Mouse (Mus musculus): ENCODE measurements around the gene Ier2.
"Not testable (repeated sequence)": the region's sequence is repeated elsewhere in the genome, so short reads cannot be mapped to it uniquely, and the experiment has no call there.

The Ier2 gene

DNA sequence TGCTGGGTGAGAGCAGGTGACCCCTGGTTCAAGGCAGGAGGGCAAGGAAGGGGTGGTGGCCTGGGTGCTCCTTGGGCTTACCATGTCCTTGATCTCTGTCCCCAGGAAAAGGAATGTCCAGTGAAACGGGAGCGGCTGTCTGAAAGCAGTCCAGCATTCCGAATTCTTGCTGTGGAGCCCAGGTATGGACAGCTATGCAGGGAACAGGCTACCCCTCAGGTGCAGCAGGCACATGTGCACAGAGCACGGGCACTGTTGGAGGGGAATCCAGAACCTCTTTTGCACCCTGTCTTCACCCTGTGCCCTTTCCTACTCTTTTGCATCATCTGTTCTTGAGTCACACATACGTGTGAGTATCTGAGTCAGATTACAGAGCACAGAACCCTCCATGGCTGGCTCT, 35.6 kb upstream of the Ier2 start:
- DNase-seq (ENCODE audit: low spot score in 2 of 2), result no peak

DNA sequence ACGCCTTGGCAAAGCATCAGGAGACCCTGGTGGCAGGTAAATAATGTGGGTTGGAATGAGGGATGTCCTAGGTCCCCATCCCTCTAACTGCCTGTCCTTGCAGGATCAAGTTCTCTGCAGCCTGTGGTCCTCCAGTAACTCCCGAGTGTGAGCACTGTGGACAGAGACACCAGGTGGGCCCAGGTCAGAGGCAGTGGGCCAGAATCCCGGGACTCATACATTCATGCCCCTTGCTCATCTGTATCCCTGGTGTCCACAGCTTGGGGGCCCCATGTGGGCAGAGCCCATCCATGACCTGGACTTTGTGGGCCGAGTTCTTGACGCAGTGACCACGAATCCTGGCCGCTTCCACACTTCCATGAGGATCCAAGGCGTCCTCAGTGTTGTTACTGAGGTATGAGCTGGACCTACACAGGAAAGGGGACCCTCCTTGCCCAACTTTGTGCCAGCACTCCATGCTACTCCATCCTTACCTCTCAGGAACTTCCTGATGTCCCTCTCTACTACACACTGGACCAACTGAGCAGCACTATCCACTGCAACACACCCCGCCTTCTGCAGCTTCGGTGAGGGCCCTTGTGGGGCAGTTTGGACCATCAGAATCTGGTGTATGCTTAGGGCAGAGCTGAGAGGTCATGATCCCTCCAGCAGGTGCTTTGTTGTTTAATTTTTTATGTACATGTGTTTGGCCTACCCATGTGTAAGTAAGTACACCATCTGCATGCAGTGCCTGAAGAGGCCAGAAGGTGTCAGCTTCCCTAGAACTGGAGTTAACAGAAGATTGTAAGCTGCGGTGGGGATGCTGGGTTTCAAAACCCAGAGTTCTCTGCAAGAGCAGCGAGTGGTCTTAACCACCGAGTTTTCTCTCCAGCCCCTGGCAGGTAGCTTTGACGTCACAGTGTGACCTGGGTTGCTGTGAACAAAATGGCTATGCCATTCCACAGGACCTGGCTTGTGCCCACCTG, 34.8 kb upstream of the Ier2 start:
- DNase-seq (ENCODE audit: low spot score in 2 of 2), result no peak

DNA sequence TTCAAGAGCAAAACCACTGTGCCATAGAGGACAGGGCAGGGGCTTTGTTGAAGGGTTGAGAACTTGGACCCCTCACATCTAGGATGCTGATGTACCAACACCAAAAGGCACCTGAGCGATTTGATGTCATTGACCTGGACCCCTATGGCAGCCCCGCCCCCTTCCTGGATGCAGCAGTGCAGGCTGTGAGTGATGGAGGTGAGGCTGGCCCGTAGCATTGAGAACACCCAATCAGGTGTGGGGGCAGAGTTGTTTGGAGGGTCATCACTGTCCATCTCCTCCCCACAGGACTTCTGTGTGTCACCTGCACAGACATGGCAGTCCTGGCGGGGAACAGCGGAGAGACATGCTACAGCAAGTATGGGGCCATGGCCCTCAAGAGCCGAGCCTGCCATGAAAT, 32.5 kb upstream of the Ier2 start:
- no peak for DNase-seq (ENCODE audit: low spot score in 2 of 2)

DNA sequence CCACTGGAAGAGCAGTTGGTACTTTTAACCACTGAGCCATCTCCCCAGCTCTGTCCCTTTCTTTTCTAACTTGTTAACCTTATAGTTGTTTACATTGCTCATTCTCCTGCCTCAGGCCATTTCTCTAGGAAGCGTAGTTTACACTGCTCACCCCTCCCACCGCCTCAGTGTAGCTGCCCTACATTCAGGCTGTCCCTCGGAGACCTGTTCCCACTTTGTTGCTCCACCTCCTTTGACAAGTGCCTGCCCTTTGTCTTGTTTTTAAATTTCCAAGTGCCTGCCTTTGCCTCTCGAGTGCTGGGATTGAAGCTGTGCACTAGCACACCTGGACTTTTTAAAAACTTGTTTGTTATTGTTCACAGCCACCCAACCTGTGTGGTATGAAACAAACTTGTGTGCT, 30.7 kb upstream of the Ier2 start:
- DNase-seq (ENCODE audit: low spot score in 2 of 2), result no peak

DNA sequence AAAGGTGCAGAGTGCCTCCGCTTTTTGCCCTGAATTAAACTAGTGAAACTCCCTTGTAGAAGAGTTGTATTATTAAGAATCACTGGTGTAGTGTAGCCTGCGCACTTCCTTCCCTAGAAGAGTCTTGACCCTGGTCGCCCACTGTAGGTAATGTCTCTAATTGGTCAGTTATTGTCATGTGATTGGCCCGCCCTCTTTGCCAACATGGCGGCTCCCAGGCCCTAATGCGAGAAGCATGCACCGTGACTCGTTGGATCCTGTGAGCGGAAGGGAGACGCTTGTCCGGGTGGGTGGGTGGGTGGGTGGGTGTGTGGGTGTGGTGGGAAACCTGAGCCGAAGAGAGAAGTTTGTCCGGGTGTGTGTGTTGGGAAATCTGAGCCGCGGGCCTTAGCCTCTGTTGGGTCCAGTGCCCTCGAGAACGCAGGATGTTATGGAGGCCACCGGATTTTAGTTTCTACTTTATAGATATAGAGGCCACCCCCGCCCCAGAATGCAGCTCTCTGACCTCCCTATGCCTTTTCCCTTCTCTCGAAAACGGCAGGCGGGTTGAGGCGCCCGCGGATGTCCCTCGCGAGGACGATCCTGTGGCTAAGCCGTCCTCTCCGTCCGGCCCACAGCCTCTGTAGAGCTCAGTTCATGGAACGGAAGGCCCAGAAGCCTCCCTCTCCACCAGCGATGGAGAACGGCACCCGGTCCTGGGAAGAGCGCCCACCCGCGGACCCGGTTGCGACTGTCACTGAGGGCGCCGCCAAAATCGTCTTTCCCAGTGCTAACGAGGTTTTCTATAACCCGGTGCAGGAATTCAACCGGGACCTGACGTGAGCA, 26.7 kb upstream of the Ier2 start:
- peak; percentile 97 for DNase-seq (ENCODE audit: low spot score in 2 of 2)

DNA sequence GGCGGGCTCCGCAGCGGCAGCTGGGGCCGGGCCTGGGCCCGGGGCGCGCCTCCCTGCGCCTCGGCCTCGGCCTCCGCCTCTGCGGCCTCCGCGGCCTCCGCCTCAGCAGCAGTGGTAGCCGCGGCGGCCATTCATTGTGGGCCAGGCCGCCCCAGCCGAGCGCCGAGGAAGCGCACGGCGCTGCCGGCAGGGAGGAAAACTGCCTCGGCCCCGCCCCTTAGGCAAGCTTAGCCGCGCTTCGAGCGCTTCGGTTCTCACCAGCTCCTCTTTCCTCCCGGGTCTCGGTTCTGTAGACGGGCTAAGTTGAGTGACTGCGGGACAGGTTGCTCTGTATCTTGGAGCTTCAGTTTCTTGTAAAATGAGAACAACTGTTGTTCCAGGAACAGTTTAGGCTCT, 25.1 kb upstream of the Ier2 start, which contains the start of gene Nacc1:
Gene Nacc1 (minus strand): TSS at position 158 of the 396 bp plus-strand sequence.
- DNase-seq (ENCODE audit: low spot score in 2 of 2), result peak; percentile 80 to 87

DNA sequence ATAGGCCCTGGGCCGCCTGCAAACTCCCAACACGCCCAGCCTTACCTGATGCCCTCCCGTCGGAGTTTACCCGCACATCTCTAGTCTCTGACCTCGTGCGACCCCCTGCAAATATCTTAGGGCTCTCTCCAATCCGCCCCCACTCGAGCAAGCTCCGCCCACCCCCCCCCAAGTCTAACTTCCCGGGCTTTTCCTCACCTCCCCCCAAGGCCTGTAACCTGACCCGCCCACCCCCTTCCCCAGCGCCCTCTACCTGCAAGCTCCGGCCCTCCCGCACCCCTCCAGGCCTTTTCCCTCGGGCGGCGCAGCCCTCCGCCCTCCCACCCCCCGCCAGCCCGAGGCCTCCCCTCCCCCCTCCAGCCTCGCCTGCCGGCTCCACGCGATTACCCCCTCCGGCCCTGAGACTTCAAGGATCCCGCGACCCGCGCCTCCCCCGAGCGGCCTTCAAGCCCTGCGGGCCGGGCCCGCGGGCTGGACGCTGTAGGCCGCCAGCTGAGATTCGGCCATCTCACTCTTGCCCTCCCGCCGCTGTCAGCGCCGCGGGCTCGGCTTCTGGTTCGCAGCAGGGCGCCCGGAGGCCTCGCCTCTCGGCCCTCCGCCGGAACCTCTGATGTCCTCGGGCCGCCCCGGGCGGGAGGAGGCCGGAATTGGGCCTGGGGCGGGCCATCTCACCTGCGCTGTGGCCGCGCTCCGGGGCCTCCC, 24.5 kb upstream of the Ier2 start:
- DNase-seq (ENCODE audit: low spot score in 2 of 2), result no peak

DNA sequence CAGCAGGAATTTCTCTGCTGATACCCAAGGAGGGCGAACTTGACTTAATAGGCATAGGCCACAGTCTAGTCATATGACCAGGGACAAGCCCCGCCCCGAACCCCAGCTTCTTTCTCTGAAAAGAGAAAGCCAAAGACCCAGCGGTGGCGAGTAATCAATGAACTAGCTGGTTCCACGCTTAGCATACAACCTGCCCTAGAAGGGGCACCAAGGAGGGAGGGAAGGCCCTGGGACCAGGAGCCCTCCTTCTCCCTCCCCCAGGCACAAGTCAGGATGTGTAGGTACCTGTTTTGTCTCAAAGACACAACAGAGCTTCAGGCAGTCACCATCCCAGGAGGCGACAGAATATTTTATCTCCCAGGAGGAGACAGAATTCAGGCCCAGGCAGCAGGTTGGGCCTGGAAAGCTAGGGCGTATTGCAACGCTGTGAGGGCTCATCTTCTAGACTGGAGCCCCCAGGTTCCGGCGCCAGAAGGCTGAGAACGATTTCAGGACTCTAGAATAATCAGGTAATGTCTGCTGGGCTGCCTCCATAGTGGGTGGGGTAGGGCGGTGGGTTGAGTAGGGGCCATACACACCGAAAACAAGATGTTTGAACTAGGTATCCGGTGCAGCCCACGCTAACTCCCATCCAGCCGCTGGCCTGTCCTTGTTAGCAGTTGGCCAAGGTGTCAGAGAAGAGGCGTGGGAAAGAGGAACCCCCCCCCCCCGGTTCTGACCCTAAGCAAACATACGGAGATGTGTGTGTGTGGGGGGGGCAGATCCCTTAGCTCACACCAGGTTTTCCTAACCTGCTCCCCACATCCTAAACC, 23.7 kb upstream of the Ier2 start, which contains the start of gene Trmt1:
Gene Trmt1 (plus strand): TSS at position 117 of the 812 bp plus-strand sequence.
- no peak for DNase-seq (ENCODE audit: low spot score in 2 of 2)

DNA sequence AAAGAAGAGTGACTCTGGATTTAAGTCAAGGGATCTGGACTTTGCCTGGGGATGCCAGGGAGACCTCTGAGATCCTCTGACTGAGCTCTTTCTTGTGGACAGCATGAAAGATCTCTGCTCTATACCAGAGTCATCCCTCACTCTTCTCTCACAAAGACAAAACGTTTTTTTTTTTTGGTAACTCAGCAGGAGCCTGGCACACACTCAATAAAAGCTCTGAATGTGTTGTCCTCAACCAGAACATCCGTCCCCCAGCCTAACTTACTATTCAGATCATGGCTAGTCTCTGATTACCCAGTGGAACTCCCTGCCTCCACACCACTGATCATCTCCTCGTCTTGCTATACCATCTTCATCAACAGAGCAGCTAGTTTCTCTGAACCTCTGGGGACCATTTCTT, 21.9 kb upstream of the Ier2 start:
- DNase-seq (ENCODE audit: low spot score in 2 of 2), result no peak

DNA sequence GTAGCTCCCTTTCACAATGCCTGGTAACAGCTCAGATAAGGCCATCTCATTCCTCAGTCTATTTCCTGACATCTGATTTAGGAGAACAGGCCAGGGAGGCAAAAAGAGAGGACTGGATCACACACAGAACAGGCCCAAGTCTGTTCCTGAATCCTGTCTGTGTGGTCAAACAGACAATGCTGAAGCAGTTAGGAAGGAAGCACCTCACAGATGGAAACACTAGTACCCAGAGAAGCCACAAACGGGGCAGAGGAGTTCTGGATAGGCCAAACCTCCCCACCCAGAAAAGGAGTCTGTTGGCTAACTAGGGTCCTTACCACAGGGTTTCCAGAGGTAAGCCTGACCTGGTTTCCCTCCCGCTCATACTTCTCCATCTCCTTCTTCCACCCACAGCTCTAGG, 19.6 kb upstream of the Ier2 start:
- no peak for DNase-seq (ENCODE audit: low spot score in 2 of 2)

DNA sequence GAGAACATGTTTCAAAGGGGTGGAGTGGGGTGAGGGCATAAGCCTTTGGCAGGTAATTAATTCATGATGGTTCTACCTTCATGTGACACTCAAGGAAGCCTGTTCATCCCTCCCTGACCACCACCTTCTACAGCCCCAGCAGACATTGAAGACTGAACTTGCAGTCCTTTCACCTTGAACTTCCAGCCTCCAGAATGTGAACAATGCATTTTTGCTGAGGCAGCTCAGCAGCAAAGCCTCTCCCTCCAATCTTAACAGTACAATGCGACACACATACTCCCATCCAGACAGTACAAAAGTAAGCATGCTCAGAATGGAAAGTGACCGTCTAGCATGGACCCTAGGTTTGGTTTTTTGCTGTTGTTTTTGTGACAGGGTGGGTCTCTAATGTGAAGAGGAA, 18.8 kb upstream of the Ier2 start:
- DNase-seq (ENCODE audit: low spot score in 2 of 2), result no peak

DNA sequence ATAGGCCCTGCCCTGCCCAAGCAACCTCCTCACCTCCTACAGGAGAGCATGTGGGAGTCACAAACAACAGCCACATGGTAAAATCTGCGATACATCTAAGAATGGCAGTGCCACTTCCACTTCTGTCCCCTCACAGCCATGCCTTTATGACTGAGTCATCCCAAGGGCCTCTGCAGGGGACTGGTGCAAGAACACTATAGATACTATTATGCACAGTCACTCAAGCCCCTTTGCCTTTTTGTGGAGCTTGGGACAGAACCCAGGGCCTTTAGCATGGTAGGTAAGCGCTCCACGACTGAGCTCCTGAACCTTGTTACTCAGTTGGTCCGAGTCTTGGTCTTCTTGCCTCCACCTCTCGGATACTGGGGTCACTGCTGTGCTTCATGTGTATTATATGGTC, 14.7 kb upstream of the Ier2 start:
- DNase-seq (ENCODE audit: low spot score in 2 of 2), result no peak

DNA sequence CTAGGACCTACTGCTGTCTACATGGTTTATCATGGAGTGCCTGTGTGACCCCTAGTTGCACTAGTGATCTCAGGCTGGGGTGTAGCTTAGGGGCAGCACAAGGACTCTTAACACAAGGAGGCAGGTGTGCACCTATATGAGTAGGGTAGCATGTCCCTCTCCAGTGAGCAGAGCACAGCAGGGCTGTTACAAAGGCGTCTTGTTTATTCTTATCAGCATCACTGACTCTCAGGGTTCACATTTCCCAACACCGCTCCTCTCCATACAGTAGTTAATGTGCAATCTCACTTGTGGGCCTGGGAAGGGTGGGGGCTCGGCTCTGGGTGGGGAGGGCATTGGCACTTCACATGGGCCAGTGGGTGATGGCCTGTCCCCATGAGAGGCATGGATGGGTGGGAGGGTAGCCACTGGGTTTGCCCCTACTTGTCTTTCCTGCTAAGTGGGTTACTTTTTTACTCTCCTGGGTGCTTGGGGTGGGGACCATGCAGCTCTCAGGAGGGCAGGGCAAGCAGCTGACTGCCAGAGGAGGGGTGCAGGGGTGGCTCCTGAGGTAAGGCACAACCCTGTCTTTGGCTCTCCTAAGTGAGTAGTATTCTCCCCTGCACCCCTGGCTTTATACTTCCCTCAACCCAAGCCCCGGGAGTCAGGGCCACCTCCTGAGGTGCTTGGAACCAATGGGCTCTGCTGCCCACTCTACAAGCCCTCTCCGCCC, 7.8 kb upstream of the Ier2 start:
- DNase-seq (ENCODE audit: low spot score in 2 of 2), result not testable (repeated sequence)

DNA sequence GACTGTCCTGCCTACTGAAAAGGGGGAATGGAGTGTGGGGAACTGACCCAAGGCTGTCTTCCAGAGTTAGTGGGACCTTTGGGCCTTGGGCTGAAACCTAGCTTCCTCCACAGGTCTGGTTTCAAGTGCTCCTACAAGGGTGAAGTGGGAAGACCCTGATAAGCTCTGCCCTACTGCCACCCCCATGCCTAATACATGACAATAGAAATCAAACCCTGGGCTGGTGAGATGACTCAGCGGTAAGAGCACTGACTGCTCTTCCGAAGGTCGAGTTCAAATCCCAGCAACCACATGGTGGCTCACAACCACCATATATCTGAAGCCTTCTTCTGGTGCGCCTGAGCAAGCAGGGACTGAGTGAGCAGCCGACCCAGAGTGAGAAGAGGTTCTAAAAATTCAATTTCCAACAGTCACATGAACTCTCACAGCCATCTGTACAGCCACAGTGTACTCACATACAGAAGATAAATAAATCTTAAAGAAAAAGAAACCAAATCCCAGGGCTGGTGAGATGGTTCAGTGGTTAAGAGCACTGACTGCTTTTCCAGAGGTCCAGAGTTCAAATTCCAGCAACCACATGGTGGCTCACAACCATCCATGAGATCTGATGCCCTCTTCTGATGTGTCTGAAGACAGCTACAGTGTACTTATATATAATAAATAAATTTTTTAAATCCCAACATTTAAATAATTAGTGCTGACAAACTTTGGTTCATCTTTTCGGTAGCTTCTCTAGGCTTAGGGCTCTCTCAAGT, 6.3 kb upstream of the Ier2 start:
- DNase-seq (ENCODE audit: low spot score in 2 of 2), result no peak

DNA sequence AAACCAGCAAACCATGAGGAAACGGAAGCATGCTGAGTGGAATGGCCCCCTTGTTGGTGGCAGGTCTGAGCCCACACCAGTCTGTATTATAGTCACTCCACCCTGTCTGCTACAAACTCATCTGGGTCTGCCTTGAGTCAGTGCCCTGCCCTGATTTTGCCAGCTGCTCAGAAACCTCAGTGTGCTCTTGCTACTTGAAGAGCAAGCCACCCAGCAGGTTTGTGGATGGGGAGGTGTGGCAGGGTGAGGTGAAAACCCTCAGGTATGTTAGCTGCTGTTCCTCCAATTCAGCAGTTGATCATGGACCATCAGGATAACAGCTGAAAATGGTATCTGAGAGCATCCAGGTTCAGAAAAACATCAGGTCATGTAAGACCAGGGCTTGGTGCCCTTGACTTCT, 5.4 kb upstream of the Ier2 start:
- DNase-seq (ENCODE audit: low spot score in 2 of 2), result no peak

DNA sequence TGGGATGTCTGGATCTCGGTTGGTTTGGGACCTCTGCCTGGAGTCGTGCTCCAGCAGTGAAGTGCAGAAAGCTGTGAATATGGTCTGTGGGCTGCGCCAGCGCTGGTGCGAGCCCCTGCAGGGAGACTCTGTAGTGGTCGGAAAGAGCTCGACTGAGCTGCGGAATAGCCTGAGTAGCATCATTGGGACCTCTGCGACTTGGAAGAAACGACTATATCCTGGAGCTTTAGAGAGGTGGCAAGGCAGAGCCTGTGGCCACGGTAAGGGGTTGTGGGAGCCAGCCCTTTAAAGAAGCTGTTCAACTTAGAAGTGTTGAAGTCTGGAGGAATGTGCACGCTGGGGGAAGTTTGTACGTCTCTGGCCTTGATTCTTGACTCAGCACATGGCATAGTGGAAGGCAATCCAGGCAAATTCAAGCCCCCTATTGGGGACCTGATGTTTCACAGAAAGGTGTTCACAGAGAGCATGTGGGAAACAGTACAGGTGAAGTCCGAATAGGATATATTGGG, 2.8 kb upstream of the Ier2 start:
- DNase-seq (ENCODE audit: low spot score in 2 of 2), result no peak

DNA sequence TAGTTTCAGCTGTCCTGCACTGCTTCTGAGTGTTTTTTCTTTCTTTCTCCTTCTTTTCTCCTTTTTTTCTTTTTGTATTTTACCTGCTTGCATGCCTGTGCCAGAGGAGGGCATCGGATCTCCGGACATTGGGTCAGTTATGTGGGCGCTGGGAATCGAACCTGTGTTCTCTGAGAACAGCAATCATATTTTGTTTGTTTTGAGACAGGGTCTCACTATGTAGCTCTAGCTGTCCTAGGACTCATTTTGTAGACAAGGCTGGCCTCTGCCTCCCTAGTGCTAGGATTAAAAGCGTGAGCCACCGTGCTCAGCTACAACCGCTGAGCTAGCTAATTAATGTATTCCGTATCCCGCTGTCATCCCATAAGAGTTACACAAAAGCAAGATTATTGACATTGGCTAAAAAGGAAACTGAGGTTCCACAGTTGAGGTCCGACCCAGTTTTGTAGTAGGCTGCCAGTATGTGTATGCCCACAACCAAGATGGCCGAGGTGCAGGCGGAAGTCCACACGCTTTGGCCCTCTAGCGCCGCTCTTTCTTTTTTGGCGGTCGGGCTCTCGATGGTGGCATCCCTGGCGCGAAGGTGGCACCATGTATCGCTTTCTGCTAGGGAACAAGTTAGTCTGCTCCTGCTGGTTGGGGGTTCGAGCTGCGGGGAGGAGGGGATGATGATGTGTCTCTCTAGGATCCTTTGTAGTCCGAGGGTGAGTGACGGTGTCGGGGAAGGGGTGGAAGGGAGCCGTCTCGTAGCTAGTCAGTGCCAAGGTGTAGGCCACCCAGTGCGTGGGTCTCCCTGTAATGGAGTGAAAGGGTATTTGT, 2.1 kb upstream of the Ier2 start:
- peak; percentile 83 to 84 for DNase-seq (ENCODE audit: low spot score in 2 of 2)

DNA sequence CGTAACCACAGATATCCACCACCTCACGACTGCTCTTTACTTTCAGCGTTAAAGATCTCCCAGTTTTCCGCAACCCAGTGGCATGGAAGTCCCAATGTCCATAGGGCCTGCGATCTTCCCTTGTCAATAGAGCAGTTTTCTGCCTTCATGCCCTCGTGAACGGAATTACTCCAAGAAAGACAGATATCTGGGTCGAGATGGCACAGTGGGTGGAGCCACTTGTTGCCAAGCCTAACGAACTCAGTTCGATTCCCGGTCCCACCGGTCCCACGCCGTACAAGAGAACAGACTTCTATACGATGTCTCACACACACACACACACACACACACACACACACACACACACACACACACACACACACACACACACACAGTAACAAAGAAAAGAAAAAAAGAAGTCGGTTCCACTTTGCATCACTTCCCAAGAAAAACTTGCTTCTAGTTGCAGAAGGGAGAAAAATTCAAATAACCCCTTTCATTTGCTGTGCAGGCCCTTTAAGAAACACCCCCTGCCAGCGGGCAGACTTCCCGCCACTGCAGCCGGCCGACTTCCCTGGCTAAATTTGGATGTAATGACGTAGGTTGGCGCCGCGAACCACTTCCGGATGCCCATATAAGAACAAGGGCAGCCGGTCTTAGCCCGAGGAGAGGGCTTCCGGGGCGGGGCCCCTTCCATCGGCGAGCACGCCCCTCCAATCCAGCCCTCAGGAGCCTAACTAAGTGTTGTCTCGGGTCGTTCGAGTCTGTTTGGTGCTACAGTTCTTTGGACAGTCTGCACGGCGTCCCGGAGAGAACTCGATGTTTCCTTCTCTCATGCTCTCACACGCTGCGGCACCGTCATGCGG, 1.1 kb upstream of the Ier2 start:
- peak; percentile 95 to 98 for DNase-seq (ENCODE audit: low spot score in 2 of 2)

Measured in right cerebral cortex, adult 2 months (tissue).